Mouse (Mus musculus) hindbrain, embryonic 16.5 days (tissue): ENCODE results near the gene Fam160a1. TPM values are rescaled to one million over a fixed set of nuclear protein-coding genes. Genes with fewer than 3 reads are reported as not detected.

Experiments
- ATAC-seq: fragments of 200-750 bp; cut with Nextera tagmentation; 2 replicates; pipeline ENCODE4 v1.8.0; 2017; ENCODE audit warnings: moderate TSS enrichment, moderate library complexity
- H3K27ac ChIP-seq: fragments of 300-500 bp; sonication (generic); 2 replicates; pipeline ENCODE4 v1.5.1; 2014; ENCODE audit warnings: low read depth, mild to moderate bottlenecking, control low read depth, low read length, moderate library complexity
- H3K27me3 ChIP-seq: fragments of 300-500 bp; sonication (generic); replicated peaks from 2 replicates; pipeline ENCODE4 v1.6.1; 2014; ENCODE audit warnings: low read length; ENCODE audit not compliant: control insufficient read depth, insufficient read depth
- H3K36me3 ChIP-seq: fragments of 300-500 bp; sonication (generic); 2 replicates; pipeline ENCODE4 v1.6.1; 2014; ENCODE audit warnings: mild to moderate bottlenecking, low read length, moderate library complexity, mixed read lengths; ENCODE audit not compliant: control insufficient read depth, insufficient read depth
- H3K4me1 ChIP-seq: fragments of 300-500 bp; sonication (generic); 2 replicates; pipeline ENCODE4 v1.6.1; 2014; ENCODE audit warnings: low read depth, low read length; ENCODE audit not compliant: control insufficient read depth, insufficient read depth
- H3K4me2 ChIP-seq: fragments of 300-500 bp; sonication (generic); 2 replicates; pipeline ENCODE4 v1.6.1; 2014; ENCODE audit warnings: mild to moderate bottlenecking, low read length, control low read depth, moderate library complexity
- H3K4me3 ChIP-seq: fragments of 300-500 bp; sonication (generic); 2 replicates; pipeline ENCODE4 v1.5.1; 2014; ENCODE audit warnings: mild to moderate bottlenecking, low read length, control low read depth, moderate library complexity
- H3K9ac ChIP-seq: fragments of 300-500 bp; sonication (generic); 2 replicates; pipeline ENCODE4 v1.6.1; 2014; ENCODE audit warnings: low read depth, mild to moderate bottlenecking, control low read depth, low read length, moderate library complexity
- H3K9me3 ChIP-seq: fragments of 300-500 bp; sonication (generic); 2 replicates; pipeline ENCODE4 v1.6.1; 2014; ENCODE audit warnings: mild to moderate bottlenecking, low read length, moderate library complexity; ENCODE audit not compliant: control insufficient read depth
- WGBS: fragments of 180-500 bp; shearing (Covaris S2); extraction: QIAGEN DNeasy Blood & Tissue Kit; methylation state at CpG from one replicate; pipeline ENCODE4 v1.1.7; 2014; 5-methylcytosine and 5-hydroxymethylcytosine counted together
- polyA plus RNA-seq: library from polyadenylated mRNA; unstranded; fragments of >200 nt; fragmentation: Nextera tagmentation; extraction: Ambion mirVana; gene quantifications from 2 replicates; pipeline ENCODE4 v1.2.1, GENCODE M21; 2015

Gene Fam160a1
- polyA plus RNA-seq, 1 experiment from 2014 or later = 0.63 TPM

- H3K4me3 ChIP-seq = no peak overlapping the region
- 63% methylated on average over 6 of the region's 6 CpGs for WGBS
- H3K9me3 ChIP-seq = no peaks in the 10 kb centered on the region
- H3K4me1 ChIP-seq = peaks cover 3% of the 10 kb centered on the region; the same call in 1 of the 2 replicates
- no peak overlapping the region for H3K4me2 ChIP-seq
- H3K36me3 ChIP-seq = no peaks in the 10 kb centered on the region
- no peak overlapping the region for H3K27ac ChIP-seq
- H3K27me3 ChIP-seq = no peaks in the 10 kb centered on the region
- no peak for ATAC-seq
- H3K9ac ChIP-seq = no peak overlapping the region
Measured at GRCm38 (mm10) chr3:85776126-85776525, 41.0 kb downstream of the Fam160a1 start.

GRCm38 (mm10) chr3:85773886-85774285 is 43.2 kb downstream of the Fam160a1 start:
- Histone ChIP-seq H3K4me2 (no peak overlapping the region), H3K27me3 (no peaks in the 10 kb centered on the region), H3K9me3 (no peaks in the 10 kb centered on the region), H3K36me3 (no peaks in the 10 kb centered on the region), H3K27ac (no peak overlapping the region), H3K4me1 (peaks cover 3% of the 10 kb centered on the region; the same call in 1 of the 2 replicates), H3K9ac (no peak overlapping the region), H3K4me3 (no peak overlapping the region)
- no peak for ATAC-seq
- 73% methylated on average over 4 of the region's 4 CpGs for whole genome bisulfite sequencing

GRCm38 (mm10) chr3:85773425-85773824 is 43.7 kb downstream of the Fam160a1 start:
- no peak overlapping the region for H3K4me3 ChIP-seq
- H3K9ac ChIP-seq = no peak overlapping the region
- no peak overlapping the region for H3K27ac ChIP-seq
- no peak overlapping the region for H3K4me2 ChIP-seq
- no peaks in the 10 kb centered on the region for H3K27me3 ChIP-seq
- peaks cover 3% of the 10 kb centered on the region; the same call in 1 of the 2 replicates for H3K4me1 ChIP-seq
- H3K36me3 ChIP-seq = no peaks in the 10 kb centered on the region
- ATAC-seq = no peak
- H3K9me3 ChIP-seq = no peaks in the 10 kb centered on the region
- 52% methylated on average over 3 of the region's 3 CpGs for WGBS

GRCm38 (mm10) chr3:85764937-85765337 is 52.2 kb downstream of the Fam160a1 start:
- Histone ChIP-seq H3K4me2 (no peak overlapping the region), H3K9ac (no peak overlapping the region), H3K27ac (no peak overlapping the region), H3K9me3 (no peaks in the 10 kb centered on the region), H3K4me3 (no peak overlapping the region), H3K4me1 (peaks cover 3% of the 10 kb centered on the region; the same call in 1 of the 2 replicates), H3K36me3 (no peaks in the 10 kb centered on the region), H3K27me3 (no peaks in the 10 kb centered on the region)
- WGBS = 66% methylated on average over 7 of the region's 7 CpGs
- no peak for ATAC-seq

- Histone ChIP-seq H3K4me3 (no peak overlapping the region), H3K9ac (no peak overlapping the region), H3K4me2 (no peak overlapping the region), H3K27ac (no peak overlapping the region), H3K4me1 (peaks cover 3% of the 10 kb centered on the region; the same call in 1 of the 2 replicates), H3K36me3 (no peaks in the 10 kb centered on the region), H3K9me3 (no peaks in the 10 kb centered on the region), H3K27me3 (no peaks in the 10 kb centered on the region)
- whole genome bisulfite sequencing = 41% methylated on average over 18 of the region's 18 CpGs
- no peak for ATAC-seq
Measured at GRCm38 (mm10) chr3:85764008-85764834, 52.9 kb downstream of the Fam160a1 start.

- Histone ChIP-seq H3K4me2 (no peak overlapping the region), H3K9ac (no peak overlapping the region), H3K27ac (no peak overlapping the region), H3K9me3 (no peaks in the 10 kb centered on the region), H3K4me1 (no peaks in the 10 kb centered on the region), H3K36me3 (no peaks in the 10 kb centered on the region), H3K4me3 (no peak overlapping the region), H3K27me3 (no peaks in the 10 kb centered on the region)
- WGBS = 72% methylated on average over 2 of the region's 2 CpGs
- no peak for ATAC-seq
Measured at GRCm38 (mm10) chr3:85757944-85758343, 59.1 kb downstream of the Fam160a1 start.

GRCm38 (mm10) chr3:85757435-85757834 is 59.7 kb downstream of the Fam160a1 start:
- Histone ChIP-seq H3K27me3 (no peaks in the 10 kb centered on the region), H3K4me1 (no peaks in the 10 kb centered on the region), H3K27ac (no peak overlapping the region), H3K4me3 (no peak overlapping the region), H3K4me2 (no peak overlapping the region), H3K9me3 (no peaks in the 10 kb centered on the region), H3K36me3 (no peaks in the 10 kb centered on the region), H3K9ac (no peak overlapping the region)
- no peak for ATAC-seq
- WGBS = 81% methylated on average over 4 of the region's 4 CpGs

GRCm38 (mm10) chr3:85749348-85749747 is 67.7 kb downstream of the Fam160a1 start:
- 54% methylated on average over 4 of the region's 4 CpGs for WGBS
- Histone ChIP-seq H3K4me2 (no peak overlapping the region), H3K9ac (no peak overlapping the region), H3K36me3 (no peaks in the 10 kb centered on the region), H3K4me1 (no peaks in the 10 kb centered on the region), H3K27ac (no peak overlapping the region), H3K27me3 (no peaks in the 10 kb centered on the region), H3K9me3 (no peaks in the 10 kb centered on the region), H3K4me3 (no peak overlapping the region)
- ATAC-seq = no peak

GRCm38 (mm10) chr3:85748863-85749262 is 68.2 kb downstream of the Fam160a1 start:
- no peak overlapping the region for H3K9ac ChIP-seq
- no peaks in the 10 kb centered on the region for H3K4me1 ChIP-seq
- no peaks in the 10 kb centered on the region for H3K27me3 ChIP-seq
- H3K9me3 ChIP-seq = no peaks in the 10 kb centered on the region
- H3K36me3 ChIP-seq = no peaks in the 10 kb centered on the region
- no peak overlapping the region for H3K4me2 ChIP-seq
- WGBS = 26% methylated on average over 4 of the region's 4 CpGs
- H3K4me3 ChIP-seq = no peak overlapping the region
- no peak overlapping the region for H3K27ac ChIP-seq
- no peak for ATAC-seq
